Mouse (Mus musculus): ENCODE measurements around the gene Hmox1. TPM values are rescaled to one million over a fixed set of nuclear protein-coding genes. Genes with fewer than 3 reads are reported as not detected.
A peak's percentile ranks its signal among the peaks of the same experiment; 100 is the strongest.

The Hmox1 gene
- 16.0 and 33.4 TPM in 2 replicates for total RNA-seq (2014; rRNA removed)
- 12.4 and 19.2 TPM in 2 replicates for polyA plus RNA-seq (2012; rRNA removed)

DNA sequence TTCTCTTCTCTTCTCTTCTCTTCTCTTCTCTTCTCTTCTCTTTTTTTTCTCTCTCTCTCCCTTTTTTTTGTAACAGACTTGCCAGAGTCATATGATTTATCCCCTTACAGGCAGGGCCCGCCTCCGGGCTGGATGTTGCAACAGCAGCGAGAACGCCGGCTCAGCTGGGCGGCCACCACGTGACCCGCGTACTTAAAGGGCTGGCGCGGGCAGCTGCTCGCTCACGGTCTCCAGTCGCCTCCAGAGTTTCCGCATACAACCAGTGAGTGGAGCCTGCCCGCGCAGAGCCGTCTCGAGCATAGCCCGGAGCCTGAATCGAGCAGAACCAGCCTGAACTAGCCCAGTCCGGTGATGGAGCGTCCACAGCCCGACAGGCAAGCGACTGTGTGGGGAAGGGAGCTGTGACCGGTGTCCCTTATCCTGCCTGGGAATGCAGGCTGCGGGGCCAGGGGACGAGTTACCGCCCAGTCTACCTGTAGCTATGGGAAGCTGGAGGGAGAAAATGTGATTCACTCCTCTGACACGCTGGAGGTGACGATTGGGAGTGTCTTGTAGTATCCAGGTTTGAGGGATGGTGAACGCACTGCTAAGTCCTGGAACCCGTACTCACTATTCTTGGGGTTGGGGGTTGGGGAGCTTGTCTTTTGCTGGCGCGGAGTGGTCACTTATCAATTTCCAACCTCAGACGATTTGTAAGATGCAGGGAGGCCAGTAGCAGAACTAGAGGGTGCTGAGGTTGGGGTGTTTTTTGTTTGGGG is at the start of gene Hmox1:
Gene Hmox1 (plus strand): TSS at position 223 of the 758 bp plus-strand sequence.
- Histone ChIP-seq H3K4me3 (ENCODE audit: insufficient read depth, low read depth, low read length) (peak within 1 kb of the TSS; percentile 84), H3K79me2 (ENCODE audit: control insufficient read depth, insufficient read depth, low read length) (no peaks in the 10 kb centered on the region), H3K4me1 (ENCODE audit: control insufficient read depth, insufficient read depth, low read length) (peaks cover 26% of the 10 kb centered on the region), H3K27ac (replicated peaks; ENCODE audit: insufficient read depth, low read depth, low read length) (peak within 1 kb of the TSS; percentile 60), H3K36me3 (ENCODE audit: control insufficient read depth, insufficient read depth, low read length) (peaks cover 20% of the 10 kb centered on the region), H3K27me3 (ENCODE audit: control insufficient read depth, insufficient read depth, low read length) (no peaks in the 10 kb centered on the region), H3K9ac (ENCODE audit: low read depth, low read length) (peak within 1 kb of the TSS; percentile 87)
- DNase-seq (ENCODE audit: extremely low read depth, low read depth, low spot score) = peak; percentile 84
- TF ChIP-seq CTCF (IDR thresholded peaks at IDR 0.05; ENCODE audit: low read depth, low read length) (0 out of 2 replicates have a peak, but pooled peaks have one; percentile 0), POLR2A (IDR thresholded peaks at IDR 0.05; ENCODE audit: extremely low read depth, insufficient read depth, low read length) (peak; percentile 89)
- under 1% methylated on average over 36 of the region's 36 CpGs for WGBS

GRCm38 (mm10) chr8:75046303-75046702 is 47.1 kb upstream of the Hmox1 start:
- no peak for DNase-seq (ENCODE audit: extremely low read depth, low read depth, low spot score)
- H3K4me1 ChIP-seq (ENCODE audit: control insufficient read depth, insufficient read depth, low read length) = peaks cover 8% of the 10 kb centered on the region
- H3K27ac ChIP-seq (replicated peaks; ENCODE audit: insufficient read depth, low read depth, low read length) = no peak overlapping the region
- TF ChIP-seq CTCF (IDR thresholded peaks at IDR 0.05; ENCODE audit: low read depth, low read length) = no peak
- no peak for TF ChIP-seq POLR2A (IDR thresholded peaks at IDR 0.05; ENCODE audit: extremely low read depth, insufficient read depth, low read length)
- 88% methylated on average over 1 of the region's 1 CpGs for WGBS
- H3K36me3 ChIP-seq (ENCODE audit: control insufficient read depth, insufficient read depth, low read length) = no peaks in the 10 kb centered on the region
- H3K79me2 ChIP-seq (ENCODE audit: control insufficient read depth, insufficient read depth, low read length) = peaks cover 16% of the 10 kb centered on the region; the same call in 1 of the 2 replicates
- H3K4me3 ChIP-seq (ENCODE audit: insufficient read depth, low read depth, low read length) = no peak overlapping the region
- no peaks in the 10 kb centered on the region for H3K27me3 ChIP-seq (ENCODE audit: control insufficient read depth, insufficient read depth, low read length)
- H3K9ac ChIP-seq (ENCODE audit: low read depth, low read length) = no peak overlapping the region

GRCm38 (mm10) chr8:75047784-75048183 is 45.6 kb upstream of the Hmox1 start:
- DNase-seq (ENCODE audit: extremely low read depth, low read depth, low spot score) = no peak
- WGBS = 97% methylated on average over 3 of the region's 3 CpGs

GRCm38 (mm10) chr8:75053342-75053741 is 40.1 kb upstream of the Hmox1 start:
- H3K4me3 ChIP-seq (ENCODE audit: insufficient read depth, low read depth, low read length) = no peak overlapping the region
- H3K4me1 ChIP-seq (ENCODE audit: control insufficient read depth, insufficient read depth, low read length) = no peaks in the 10 kb centered on the region
- TF ChIP-seq CTCF (IDR thresholded peaks at IDR 0.05; ENCODE audit: low read depth, low read length) (no peak), POLR2A (IDR thresholded peaks at IDR 0.05; ENCODE audit: extremely low read depth, insufficient read depth, low read length) (no peak)
- H3K9ac ChIP-seq (ENCODE audit: low read depth, low read length) = no peak overlapping the region
- H3K79me2 ChIP-seq (ENCODE audit: control insufficient read depth, insufficient read depth, low read length) = no peaks in the 10 kb centered on the region
- 96% methylated on average over 4 of the region's 4 CpGs for WGBS
- no peak overlapping the region for H3K27ac ChIP-seq (replicated peaks; ENCODE audit: insufficient read depth, low read depth, low read length)
- no peak for DNase-seq (ENCODE audit: extremely low read depth, low read depth, low spot score)
- H3K27me3 ChIP-seq (ENCODE audit: control insufficient read depth, insufficient read depth, low read length) = no peaks in the 10 kb centered on the region
- H3K36me3 ChIP-seq (ENCODE audit: control insufficient read depth, insufficient read depth, low read length) = peaks cover 11% of the 10 kb centered on the region

More at GRCm38 (mm10) chr8:75047784-75048183, 45.6 kb upstream of the Hmox1 start:
- Histone ChIP-seq H3K9ac (ENCODE audit: low read depth, low read length) (no peak overlapping the region), H3K4me3 (ENCODE audit: insufficient read depth, low read depth, low read length) (no peak overlapping the region), H3K27ac (replicated peaks; ENCODE audit: insufficient read depth, low read depth, low read length) (no peak overlapping the region), H3K4me1 (ENCODE audit: control insufficient read depth, insufficient read depth, low read length) (peaks cover 4% of the 10 kb centered on the region), H3K27me3 (ENCODE audit: control insufficient read depth, insufficient read depth, low read length) (no peaks in the 10 kb centered on the region), H3K36me3 (ENCODE audit: control insufficient read depth, insufficient read depth, low read length) (peaks cover 3% of the 10 kb centered on the region; the same call in 1 of the 2 replicates), H3K79me2 (ENCODE audit: control insufficient read depth, insufficient read depth, low read length) (peaks cover 15% of the 10 kb centered on the region; the same call in 1 of the 2 replicates)
- TF ChIP-seq CTCF (IDR thresholded peaks at IDR 0.05; ENCODE audit: low read depth, low read length) = no peak

GRCm38 (mm10) chr8:75055673-75056072 is 37.7 kb upstream of the Hmox1 start:
- 94% methylated on average over 2 of the region's 2 CpGs for WGBS
- no peak overlapping the region for H3K4me3 ChIP-seq (ENCODE audit: insufficient read depth, low read depth, low read length)
- H3K79me2 ChIP-seq (ENCODE audit: control insufficient read depth, insufficient read depth, low read length) = no peaks in the 10 kb centered on the region
- no peak overlapping the region for H3K9ac ChIP-seq (ENCODE audit: low read depth, low read length)
- H3K27ac ChIP-seq (replicated peaks; ENCODE audit: insufficient read depth, low read depth, low read length) = no peak overlapping the region
- no peaks in the 10 kb centered on the region for H3K4me1 ChIP-seq (ENCODE audit: control insufficient read depth, insufficient read depth, low read length)
- H3K27me3 ChIP-seq (ENCODE audit: control insufficient read depth, insufficient read depth, low read length) = no peaks in the 10 kb centered on the region
- peaks cover 16% of the 10 kb centered on the region for H3K36me3 ChIP-seq (ENCODE audit: control insufficient read depth, insufficient read depth, low read length)
- no peak for TF ChIP-seq POLR2A (IDR thresholded peaks at IDR 0.05; ENCODE audit: extremely low read depth, insufficient read depth, low read length)
- no peak for DNase-seq (ENCODE audit: extremely low read depth, low read depth, low spot score)

DNA sequence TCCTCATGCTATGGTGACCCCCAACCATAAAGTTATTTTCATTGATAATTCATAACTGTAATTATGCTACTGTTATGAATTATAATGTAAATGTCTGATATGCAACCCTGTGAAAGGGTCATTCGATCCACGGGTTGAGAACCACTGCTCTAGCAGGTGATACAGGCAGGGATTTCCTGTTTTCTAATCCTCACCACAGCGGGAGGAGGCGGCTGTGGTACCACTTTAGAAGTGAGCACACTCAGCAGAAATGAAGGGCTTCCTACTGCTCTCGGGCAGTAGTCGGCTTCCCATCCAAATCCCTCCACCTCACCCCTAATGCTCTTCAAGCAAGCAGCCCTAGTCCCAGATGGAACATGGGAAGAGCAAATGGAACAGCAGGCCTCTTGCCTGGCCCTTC is 33.4 kb upstream of the Hmox1 start:
- Histone ChIP-seq H3K4me1 (ENCODE audit: control insufficient read depth, insufficient read depth, low read length) (no peaks in the 10 kb centered on the region), H3K79me2 (ENCODE audit: control insufficient read depth, insufficient read depth, low read length) (no peaks in the 10 kb centered on the region), H3K36me3 (ENCODE audit: control insufficient read depth, insufficient read depth, low read length) (peaks cover 17% of the 10 kb centered on the region), H3K9ac (ENCODE audit: low read depth, low read length) (no peak overlapping the region), H3K27ac (replicated peaks; ENCODE audit: insufficient read depth, low read depth, low read length) (no peak overlapping the region), H3K27me3 (ENCODE audit: control insufficient read depth, insufficient read depth, low read length) (no peaks in the 10 kb centered on the region), H3K4me3 (ENCODE audit: insufficient read depth, low read depth, low read length) (no peak overlapping the region)
- WGBS = 79% methylated on average over 6 of the region's 6 CpGs
- TF ChIP-seq POLR2A (IDR thresholded peaks at IDR 0.05; ENCODE audit: extremely low read depth, insufficient read depth, low read length) = no peak
- TF ChIP-seq CTCF (IDR thresholded peaks at IDR 0.05; ENCODE audit: low read depth, low read length) = no peak
- DNase-seq (ENCODE audit: extremely low read depth, low read depth, low spot score) = no peak

All from liver, adult 2 months (tissue).